Mouse (Mus musculus) layer of hippocampus, postnatal 10 days (tissue): Measurements from ENCODE around the gene Insyn1. TPM values are rescaled to one million over a fixed set of nuclear protein-coding genes. Genes with fewer than 3 reads are reported as not detected.

Source experiments
- DNase-seq, 2 experiments: peaks; one replicate each; pipeline ENCODE4 v3.0.0; 2021; ENCODE audit warnings: low spot score in 2 of 2
- total RNA-seq, 2 experiments: library from RNA; stranded (reverse); gene quantifications; 2 replicates each; pipeline ENCODE4 v1.2.3; 2021

The Insyn1 gene
- total RNA-seq, 2 experiments from 2014 or later, result 145 TPM

DNA sequence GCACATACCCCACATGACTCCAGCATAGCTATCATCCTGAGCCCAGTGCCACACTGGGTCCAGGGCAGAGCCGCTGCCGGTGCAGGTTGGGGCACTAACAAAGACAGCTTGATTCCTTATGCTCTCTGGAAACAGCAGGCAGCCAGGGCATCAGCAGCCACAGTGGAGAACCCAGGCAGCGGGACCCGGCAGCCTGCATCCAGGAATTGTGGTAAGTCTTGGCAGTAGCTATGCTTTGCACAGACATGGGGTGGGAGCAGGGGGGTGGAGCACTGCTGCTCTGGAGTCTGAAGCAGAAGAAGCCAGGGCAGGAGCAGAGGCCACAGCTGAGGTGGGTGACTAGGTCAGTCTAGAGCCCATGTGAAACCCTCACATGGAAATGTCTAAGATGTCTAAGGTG is 43.8 kb downstream of the Insyn1 start:
- no peak for DNase-seq

GRCm38 (mm10) chr9:58533322-58533721 is 44.9 kb downstream of the Insyn1 start:
- no peak for DNase-seq

DNA sequence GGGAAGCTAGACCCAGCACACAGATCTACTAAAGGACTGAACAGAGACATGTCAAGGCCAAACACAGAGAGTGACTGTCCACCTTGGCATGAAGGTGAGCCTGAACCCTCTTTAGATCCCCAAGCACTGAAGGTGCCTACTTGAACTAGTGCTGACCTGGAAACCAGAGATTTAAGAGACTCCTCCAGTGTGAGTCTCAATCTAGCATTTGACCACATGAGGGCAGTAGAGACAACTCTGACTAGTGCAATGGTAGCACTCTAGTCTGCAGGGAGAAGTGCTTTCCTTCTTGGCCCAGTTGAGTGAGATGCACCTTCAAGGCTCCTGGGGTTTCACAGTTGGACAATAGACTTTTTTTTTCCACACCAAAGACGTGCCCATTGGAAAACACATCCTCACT is 46.4 kb downstream of the Insyn1 start:
- peak; percentile 52 to 65 for DNase-seq

GRCm38 (mm10) chr9:58535447-58536134 is 47.2 kb downstream of the Insyn1 start:
- peak; percentile 66 to 67 for DNase-seq

GRCm38 (mm10) chr9:58537774-58538173 is 49.4 kb downstream of the Insyn1 start:
- DNase-seq, result no peak

DNA sequence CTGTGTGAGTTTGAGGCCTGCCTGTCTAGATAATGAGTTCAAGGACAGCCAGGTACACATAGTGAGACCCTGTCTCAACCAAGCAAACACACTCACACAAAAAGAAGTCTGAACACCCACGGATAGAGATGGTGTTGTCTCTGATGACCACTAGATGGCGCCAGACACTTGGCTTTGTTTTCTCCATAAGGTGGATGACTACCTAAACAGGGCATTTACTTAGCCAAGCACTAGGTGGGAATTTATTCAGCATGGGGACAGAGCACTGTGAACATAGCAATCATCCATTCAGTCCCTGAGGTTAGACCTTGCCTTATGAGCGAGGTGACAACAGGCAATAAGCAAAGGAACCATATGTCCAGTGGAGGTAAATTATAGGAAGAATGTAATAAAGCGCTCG is 51.5 kb downstream of the Insyn1 start:
- DNase-seq, result peak; percentile 54 to 67

GRCm38 (mm10) chr9:58541895-58542338 is 53.5 kb downstream of the Insyn1 start:
- DNase-seq, result peak; percentile 79 to 81

GRCm38 (mm10) chr9:58544879-58545324 is 56.5 kb downstream of the Insyn1 start:
- no peak for DNase-seq

DNA sequence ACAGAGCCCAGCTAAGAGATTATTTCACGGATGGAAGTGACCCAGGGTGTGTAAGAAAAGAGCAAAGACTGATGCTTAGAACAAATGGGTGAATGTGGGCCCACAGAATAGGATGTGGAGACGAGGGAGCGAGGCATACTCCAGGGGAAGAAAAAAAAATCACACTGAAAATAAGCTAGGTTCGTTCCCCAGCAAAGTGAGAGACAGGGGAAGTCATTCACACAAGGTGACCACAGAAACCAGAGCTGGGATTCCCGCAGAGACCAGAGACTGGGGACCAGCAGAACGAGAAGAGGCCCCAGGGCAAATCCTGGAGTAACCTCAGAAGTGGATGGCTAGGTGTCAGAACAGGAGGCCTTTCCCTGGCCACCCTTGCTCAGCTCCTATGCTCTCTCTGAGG is 57.0 kb downstream of the Insyn1 start:
- DNase-seq, result no peak

- DNase-seq, result no peak
These were observed 58.4 kb downstream of the Insyn1 start for GRCm38 (mm10) chr9:58546630-58547360.

- no peak for DNase-seq
These were observed 60.5 kb downstream of the Insyn1 start for GRCm38 (mm10) chr9:58548897-58549296.

Other genes starting within 250 kb of the Insyn1 start
- 1 to 10 TPM; 7.3 to 9.1 TPM for gene Pml, start 238.8 kb upstream of the Insyn1 start, total RNA-seq
- gene Stoml1, start 235.4 kb upstream of the Insyn1 start, total RNA-seq, result 10 to 100 TPM; 77.5 to 80.5 TPM
- gene Loxl1, start 175.4 kb upstream of the Insyn1 start, total RNA-seq, result 1 to 10 TPM; 5.0 to 5.7 TPM
- gene Tbc1d21, start 118.1 kb upstream of the Insyn1 start, total RNA-seq, result not detected
- gene Cd276, start 66.8 kb downstream of the Insyn1 start, total RNA-seq, result 10 to 100 TPM; 15.7 to 16.6 TPM
- gene Nptn, start 93.6 kb downstream of the Insyn1 start, total RNA-seq, result 100 to 1,000 TPM; 625 to 664 TPM